Mouse (Mus musculus) ES-CJ7 (cell line): ENCODE measurements at regions not wholly inside any gene's neighbourhood (a gene's known extent, or its start where the extent isn't known, plus 50 kb on each side); places are given as distances from the start of the nearest gene placed in this dataset.

ENCODE experiments used
- DNase-seq: peaks from one replicate; pipeline ENCODE4 v3.0.0; 2011; ENCODE audit warnings: low read depth, low spot score

DNA sequence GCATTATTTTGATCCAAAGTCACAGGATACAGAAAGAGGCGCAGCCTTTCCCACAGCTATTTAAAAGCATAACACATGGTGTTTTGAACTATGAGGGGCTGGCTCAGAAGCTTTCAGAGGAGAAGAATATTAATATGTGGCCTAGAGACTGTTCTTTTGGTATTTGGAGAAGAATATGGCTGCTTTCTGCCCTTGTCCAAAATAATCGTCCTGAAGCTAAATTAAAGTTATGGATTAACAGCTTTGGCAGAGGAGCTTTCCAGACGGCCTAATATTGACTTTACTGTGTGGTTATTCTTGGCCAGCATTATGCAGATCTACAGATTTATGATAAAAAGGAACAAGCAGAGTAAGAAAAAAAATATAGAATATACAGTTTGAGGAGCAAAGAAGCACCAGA lies 222.4 kb upstream of the Tmprss15 start:
- DNase-seq = no peak

DNA sequence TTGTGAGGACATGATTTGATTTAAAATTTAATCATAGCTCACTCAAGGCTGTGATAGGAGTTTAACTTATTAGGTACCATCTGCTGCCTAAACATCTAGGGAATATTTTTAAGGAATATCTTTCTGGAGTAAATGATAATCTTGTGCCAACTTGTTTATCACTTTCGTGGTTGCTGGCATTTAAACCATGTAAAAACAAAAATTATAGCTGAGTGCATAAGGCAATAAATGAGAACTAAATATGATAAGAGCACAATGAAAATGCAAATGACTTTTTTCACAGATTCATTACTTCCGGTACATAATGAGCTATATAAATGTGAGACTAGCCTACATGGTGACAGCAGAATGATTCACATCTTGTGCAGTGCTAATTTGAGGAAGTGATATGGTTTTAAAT lies 221.8 kb upstream of the Tmprss15 start:
- DNase-seq = no peak

DNA sequence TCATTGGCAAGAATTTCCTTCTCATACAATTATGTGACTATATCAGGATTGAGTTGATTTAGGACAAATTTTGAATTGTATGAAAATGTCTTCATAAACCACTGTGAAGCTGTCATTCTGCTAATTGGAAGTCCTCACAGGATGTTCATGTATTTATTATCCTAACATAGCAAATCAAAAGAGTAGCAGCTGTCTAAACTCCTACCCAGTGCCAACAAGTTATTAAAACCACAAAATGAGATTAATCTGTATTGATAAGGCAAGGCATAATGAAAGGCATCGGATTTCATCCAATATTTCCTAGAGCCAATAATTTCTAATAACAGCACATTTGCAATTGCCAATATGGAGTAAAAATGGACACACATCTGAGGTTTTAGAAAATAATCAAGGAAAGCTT lies 217.6 kb upstream of the Tmprss15 start:
- no peak for DNase-seq

DNA sequence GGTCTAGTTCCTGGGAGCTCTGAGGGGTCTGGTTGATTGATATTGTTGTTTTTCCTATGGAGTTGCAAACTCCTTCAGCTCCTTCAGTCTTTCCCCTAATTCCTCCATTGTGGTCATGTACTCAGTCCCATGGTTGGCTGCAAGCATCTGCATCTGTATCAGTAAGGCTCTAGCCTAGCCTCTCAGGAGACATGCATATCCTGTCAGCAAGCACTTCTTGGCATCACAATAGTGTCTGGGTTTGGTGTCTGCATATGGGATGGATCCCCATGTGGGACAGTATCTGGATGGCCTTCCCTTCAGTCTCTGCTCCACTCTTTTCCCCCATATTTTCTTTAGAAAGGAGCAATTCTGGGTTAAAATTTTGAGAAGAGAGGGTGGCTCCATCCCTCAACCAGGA lies 205.7 kb upstream of the Tmprss15 start:
- peak; percentile 63 for DNase-seq

- no peak for DNase-seq
These were observed 188.1 kb upstream of the Tmprss15 start for GRCm38 (mm10) chr16:79279006-79279405.

DNA sequence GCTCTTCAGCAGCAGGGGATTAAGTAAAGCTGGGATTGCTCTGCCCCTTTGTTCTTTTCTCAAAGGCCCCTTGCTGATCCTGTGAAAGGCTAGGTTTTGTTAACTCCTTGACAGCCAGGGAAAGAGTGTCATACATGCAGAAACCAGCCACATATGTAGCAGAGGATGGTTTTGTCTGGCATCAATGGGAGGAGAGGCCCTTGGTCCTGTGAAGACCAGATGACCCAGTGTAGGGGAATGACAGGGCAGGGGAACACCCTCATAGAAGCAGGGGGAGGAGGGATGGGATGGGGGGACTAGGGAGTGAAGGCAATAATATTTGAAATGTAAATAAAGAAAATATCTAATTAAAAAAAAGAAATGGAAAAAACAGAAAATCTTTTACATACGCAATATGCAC lies 165.6 kb upstream of the Tmprss15 start:
- DNase-seq = no peak

DNA sequence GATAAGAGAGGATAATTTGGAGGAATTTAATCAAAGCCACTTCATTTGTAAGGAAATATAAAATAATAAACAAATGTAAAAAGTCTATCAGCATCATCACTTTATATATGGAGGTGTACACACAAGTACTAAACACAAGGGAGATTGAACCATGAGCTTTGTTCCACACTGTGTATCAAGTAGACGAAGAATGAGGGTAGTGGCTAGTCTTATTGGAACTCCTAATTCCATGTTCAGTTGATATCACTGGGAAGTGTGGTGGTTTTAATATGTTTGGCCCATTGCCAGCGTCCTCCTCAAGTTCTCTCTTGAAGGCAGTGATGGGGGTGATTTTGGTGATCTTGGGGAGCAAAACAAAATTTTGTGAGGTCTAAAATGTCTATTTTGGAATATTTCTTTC lies 165.2 kb upstream of the Tmprss15 start:
- DNase-seq = no peak

DNA sequence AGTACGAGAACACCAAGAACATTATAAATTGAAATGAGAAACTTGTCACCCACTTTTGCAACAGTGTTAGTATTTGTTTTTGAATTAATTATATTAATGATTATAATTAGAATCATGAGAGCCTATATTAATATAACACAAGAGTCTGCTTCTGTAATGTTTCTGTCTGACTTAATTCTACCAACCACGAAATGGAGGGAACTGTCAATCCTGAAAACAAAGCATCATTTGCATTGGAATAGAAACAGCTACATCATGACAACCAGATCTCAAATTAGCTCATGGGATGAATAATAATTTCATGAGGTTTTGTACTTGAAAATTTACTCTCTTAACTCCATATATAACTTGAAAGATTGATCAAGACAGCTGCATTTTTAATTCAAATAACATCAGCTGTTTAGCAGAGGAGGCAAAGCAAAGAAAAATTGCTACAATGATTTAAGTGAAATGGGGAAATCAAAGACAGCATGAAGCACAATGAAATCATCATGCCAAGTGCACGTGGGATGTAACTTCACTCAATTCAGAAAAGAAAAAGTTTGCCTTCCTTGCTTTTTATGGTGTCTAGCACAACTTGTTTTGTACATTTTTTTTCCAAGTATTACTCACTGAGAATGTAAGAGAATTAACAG lies 150.1 kb upstream of the Tmprss15 start:
- no peak for DNase-seq

DNA sequence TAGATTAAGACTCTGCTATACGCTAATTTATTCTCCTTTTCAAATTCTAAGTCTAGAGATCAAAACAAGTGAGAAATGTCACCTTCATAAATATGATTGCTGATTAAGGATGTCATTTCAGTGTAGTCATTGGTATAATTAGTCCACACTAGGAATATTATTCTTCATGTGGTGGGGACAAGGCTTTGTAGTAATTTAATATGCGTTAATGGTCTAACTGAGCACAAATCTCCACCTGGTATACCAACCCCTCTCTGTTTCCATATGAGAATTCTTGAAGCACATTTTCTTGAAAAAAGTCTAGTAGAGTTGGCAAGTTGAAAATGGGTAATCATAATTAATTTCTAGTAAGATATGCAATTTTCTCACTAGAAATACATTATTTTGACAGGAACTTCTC lies 149.3 kb upstream of the Tmprss15 start:
- DNase-seq = no peak

DNA sequence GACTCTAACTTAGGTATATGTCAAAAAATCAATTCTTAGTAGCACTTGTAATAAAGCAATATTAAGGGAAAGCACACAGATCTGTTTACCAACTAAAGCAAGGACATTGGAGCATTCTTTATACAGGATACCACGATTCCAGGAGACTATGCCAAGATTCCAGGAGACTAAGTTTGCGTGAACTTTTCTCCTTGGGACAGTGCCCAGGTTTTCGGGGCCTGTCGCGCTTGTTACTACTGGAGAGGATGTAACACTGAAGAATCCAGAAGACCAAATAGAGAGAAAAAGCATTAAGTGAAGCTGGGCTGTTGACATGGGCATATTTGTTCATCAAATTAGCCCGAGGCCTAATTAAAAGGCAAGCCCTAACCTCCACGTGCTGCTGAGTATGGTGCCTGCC lies 100.3 kb upstream of the Tmprss15 start:
- DNase-seq = no peak

- DNase-seq = no peak
These were observed 95.6 kb upstream of the Tmprss15 start for GRCm38 (mm10) chr16:79186471-79186870.

DNA sequence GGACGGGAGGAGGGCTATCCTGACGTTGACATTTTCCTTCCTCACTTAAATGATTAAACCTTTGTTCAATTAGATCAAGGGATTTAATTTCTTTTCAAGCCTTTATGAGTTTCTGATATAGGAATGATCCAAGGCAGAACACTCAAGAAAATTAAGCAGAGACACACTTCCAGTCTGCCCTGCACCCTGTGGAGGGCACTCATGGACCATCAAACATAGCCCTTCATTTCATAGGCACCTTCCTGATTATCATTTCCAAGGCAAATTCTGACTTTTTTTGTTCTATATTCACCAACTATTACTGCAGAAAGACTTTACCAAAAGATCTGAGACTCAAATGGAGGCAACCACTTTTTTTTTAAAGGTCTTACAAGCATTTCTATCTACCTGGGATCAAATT lies 91.6 kb upstream of the Tmprss15 start:
- no peak for DNase-seq

- DNase-seq = no peak
These were observed 86.6 kb upstream of the Tmprss15 start for GRCm38 (mm10) chr16:79177299-79177999.

- no peak for DNase-seq
These were observed 85.9 kb upstream of the Tmprss15 start for GRCm38 (mm10) chr16:79176832-79177243.

- DNase-seq = peak; percentile 59
These were observed 77.3 kb upstream of the Tmprss15 start for GRCm38 (mm10) chr16:79168193-79168592.

GRCm38 (mm10) chr16:79142813-79143212 lies 51.9 kb upstream of the Tmprss15 start:
- no peak for DNase-seq
